In the genomic region with DNA sequence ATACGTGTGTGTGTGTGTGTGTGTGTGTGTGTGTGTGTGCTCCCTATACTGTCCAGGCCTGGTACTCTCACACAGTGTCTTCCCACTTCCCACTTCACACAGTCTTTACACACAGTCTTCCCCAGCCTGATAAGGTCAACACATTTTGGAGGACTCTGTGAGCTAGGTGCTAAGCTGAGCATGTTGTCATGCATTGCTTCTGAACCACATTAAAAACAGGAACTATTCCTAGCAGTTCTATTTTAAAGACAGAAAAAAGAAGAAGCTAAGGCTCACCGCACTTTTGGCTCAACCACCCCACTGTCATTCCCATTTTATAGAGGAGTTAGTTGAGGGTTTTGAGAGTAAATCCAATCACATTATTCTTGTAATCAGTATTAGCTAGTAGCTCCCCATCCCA, we compare ENCODE assay signal across 21 mouse cellular contexts. TPM values are rescaled to one million over a fixed set of nuclear protein-coding genes. Genes with fewer than 3 reads are reported as not detected.
"Had no signal": no experiment of that assay in that cellular context is flagged by ENCODE, and none has a peak within 500 bp of the region (broad histone marks: within the 10 kb centered on the region; RNA-seq: fewer than 3 reads in every experiment).

No protein-coding gene starts in this region.

- H3K9me3 ChIP-seq: intestine, embryonic 15.5 days; limb, embryonic 12.5 days; limb, embryonic 15.5 days; midbrain, embryonic 12.5 days; midbrain, embryonic 15.5 days; neural tube, embryonic 12.5 days had no signal

- H3K9ac ChIP-seq: intestine, embryonic 15.5 days; limb, embryonic 12.5 days; limb, embryonic 15.5 days; liver, embryonic 14.5 days; liver, postnatal 0 days; midbrain, embryonic 12.5 days; midbrain, embryonic 15.5 days; neural tube, embryonic 12.5 days had no signal

- H3K4me3 ChIP-seq: intestine, embryonic 15.5 days; left cerebral cortex, adult 2 months; limb, embryonic 12.5 days; limb, embryonic 15.5 days; midbrain, embryonic 12.5 days; midbrain, embryonic 15.5 days; neural tube, embryonic 12.5 days had no signal

- H3K27ac ChIP-seq: intestine, embryonic 15.5 days; left cerebral cortex, adult 2 months; limb, embryonic 12.5 days; limb, embryonic 15.5 days; liver, embryonic 14.5 days; midbrain, embryonic 12.5 days; midbrain, embryonic 15.5 days; neural tube, embryonic 12.5 days; stomach, postnatal 0 days had no signal

- DNase-seq: kidney, adult 18-20 months; kidney, postnatal 36 days; layer of hippocampus, postnatal 36 days; left cerebral cortex, postnatal 4 days; liver, postnatal 0 days; thymus, adult 2 months; thymus, postnatal 14 days; thymus, postnatal 4 days had no signal

- H3K27me3 ChIP-seq: intestine, embryonic 15.5 days; limb, embryonic 12.5 days; limb, embryonic 15.5 days; midbrain, embryonic 12.5 days; midbrain, embryonic 15.5 days; neural tube, embryonic 12.5 days had no signal

- H3K36me3 ChIP-seq: intestine, embryonic 15.5 days; limb, embryonic 12.5 days; limb, embryonic 15.5 days; midbrain, embryonic 12.5 days; midbrain, embryonic 15.5 days; neural tube, embryonic 12.5 days had no signal

- ATAC-seq: intestine, embryonic 15.5 days; liver, postnatal 0 days; midbrain, embryonic 15.5 days had no signal

- H3K4me1 ChIP-seq: midbrain, embryonic 15.5 days had no signal

- H3K4me2 ChIP-seq: intestine, embryonic 15.5 days; limb, embryonic 12.5 days; limb, embryonic 15.5 days; liver, embryonic 11.5 days; midbrain, embryonic 12.5 days; midbrain, embryonic 15.5 days; neural tube, embryonic 12.5 days had no signal

RNA-seq across cellular contexts. Expression of gene Tcf21, which starts 47.2 kb away (rescaled TPM):
- total RNA-seq: layer of hippocampus, adult 8-10 months; layer of hippocampus, postnatal 10 days; layer of hippocampus, postnatal 36 days; left cerebral cortex, adult 2 months; left cerebral cortex, postnatal 14 days; left cerebral cortex, postnatal 4 days had no signal
- polyA plus RNA-seq: midbrain, embryonic 12.5 days had no signal
